Mouse (Mus musculus): ENCODE data around the gene Gm6408. TPM values are rescaled to one million over a fixed set of nuclear protein-coding genes. Genes with fewer than 3 reads are reported as not detected.
"Not testable (repeated sequence)": the region's sequence is repeated elsewhere in the genome, so short reads cannot be mapped to it uniquely, and the experiment has no call there.

Gene Gm6408
- polyA plus RNA-seq (2012; rRNA removed), result not detected in 2 replicates

DNA sequence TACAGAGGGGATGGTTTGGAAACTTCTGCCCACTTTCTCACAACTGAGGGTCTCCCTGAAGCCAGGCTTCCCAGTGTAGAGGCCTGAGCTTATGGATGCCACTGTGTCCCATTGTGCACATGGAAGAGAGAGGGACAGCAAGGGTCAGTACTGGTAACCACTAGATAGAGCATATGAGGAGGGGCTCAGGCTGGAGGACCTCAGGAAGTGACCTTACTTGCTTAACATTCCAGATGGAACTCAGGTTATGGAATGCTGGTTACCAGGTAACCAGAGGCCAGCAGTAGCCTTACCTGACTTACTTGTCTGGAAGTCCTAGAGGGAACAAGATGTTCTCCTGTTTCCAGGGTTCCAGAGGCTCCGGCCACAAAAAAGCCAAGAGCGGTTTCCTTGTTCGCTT is at the start of gene Gm6408:
Gene Gm6408, plus strand, starts transcription at position 301 of the 400 bp plus-strand sequence.
- DNase-seq (ENCODE audit: low spot score), result not testable (repeated sequence)

GRCm38 (mm10) chr5:146432476-146432875 is 49.3 kb upstream of the Gm6408 start:
- no peak for DNase-seq (ENCODE audit: low spot score)

GRCm38 (mm10) chr5:146435316-146435715 is 46.4 kb upstream of the Gm6408 start:
- DNase-seq (ENCODE audit: low spot score), result no peak

GRCm38 (mm10) chr5:146436796-146437195 is 45.0 kb upstream of the Gm6408 start:
- no peak for DNase-seq (ENCODE audit: low spot score)

DNA sequence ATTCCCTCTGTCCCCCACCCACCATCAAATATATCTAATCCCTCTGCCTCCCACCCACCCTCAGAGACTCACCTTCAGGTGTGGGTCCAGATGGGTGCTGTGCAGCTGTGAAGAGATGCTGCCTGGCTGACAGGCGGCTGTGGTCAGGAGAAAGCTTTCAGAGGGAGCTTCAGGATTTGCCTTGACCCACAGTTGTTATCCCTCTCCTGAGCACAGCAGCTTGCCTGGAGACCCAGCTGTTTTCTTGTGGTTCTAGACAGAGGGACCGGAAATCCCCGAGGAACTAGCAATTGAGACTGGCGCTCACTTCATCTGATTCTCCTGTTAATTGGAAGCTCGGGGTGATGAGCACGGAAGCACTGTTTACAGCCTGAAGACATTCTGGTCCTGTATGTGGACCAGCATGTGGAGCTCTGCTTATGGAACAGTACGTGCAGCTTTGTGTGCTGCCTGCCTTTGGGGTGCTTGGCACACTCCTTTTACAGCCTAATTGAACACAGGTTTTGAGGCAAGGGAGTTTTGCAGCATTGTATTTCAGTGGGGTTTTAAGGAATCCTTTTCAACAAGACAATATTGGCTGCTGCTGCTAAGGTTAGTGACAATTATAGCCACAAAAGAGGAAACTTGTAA is 42.5 kb upstream of the Gm6408 start:
- DNase-seq (ENCODE audit: low spot score), result no peak

GRCm38 (mm10) chr5:146440273-146440672 is 41.5 kb upstream of the Gm6408 start:
- no peak for DNase-seq (ENCODE audit: low spot score)

DNA sequence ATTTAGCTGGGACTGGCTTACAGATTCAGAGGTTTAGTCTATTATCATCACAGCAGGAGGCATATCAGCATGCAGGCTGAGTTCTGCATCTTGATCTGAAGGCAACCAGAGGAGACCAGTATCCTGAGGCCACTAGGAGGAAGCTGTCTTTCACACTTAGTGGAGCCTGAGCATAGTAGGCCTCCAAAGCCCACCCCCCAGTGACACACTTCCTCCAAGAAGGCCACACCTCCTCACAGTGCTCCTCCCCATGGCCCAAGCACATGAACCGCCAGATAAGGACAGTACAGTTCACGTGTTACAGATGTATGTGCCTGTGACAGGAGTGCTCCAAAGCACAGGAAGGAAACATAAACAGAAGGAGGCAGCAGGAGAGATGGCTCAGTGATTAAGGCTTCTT is 39.0 kb upstream of the Gm6408 start:
- DNase-seq (ENCODE audit: low spot score), result no peak

- no peak for DNase-seq (ENCODE audit: low spot score)
Observed at GRCm38 (mm10) chr5:146446633-146447032, 35.1 kb upstream of the Gm6408 start.

DNA sequence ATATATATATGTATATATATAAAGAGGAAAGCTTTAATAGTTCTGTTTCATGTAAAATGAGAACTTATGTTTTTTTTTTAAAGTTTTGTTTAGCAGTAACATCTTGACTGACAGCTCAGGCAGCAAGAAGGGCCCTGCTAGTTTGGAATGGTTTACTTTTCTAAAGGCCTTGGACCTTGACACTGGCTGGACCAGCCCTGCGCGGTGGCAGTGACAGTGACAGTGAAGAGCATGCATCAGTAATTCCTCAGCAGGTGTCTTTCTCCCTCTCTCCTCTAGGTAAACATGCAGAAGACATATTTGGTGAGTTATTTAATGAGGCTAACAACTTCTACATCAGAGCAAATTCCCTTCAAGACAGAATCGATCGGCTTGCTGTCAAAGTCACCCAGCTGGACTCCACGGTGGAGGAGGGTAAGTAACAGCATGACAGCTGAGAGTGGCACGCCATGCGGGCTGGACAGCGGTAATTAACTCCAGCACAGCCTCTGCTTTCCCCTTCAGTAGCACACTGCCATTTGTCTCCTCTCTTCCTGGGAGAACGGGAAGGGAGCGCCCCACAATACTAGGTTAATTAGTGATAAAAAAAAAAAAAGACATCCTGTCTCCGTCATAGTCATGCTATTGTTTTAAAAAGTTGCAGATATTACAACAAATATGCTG is 30.0 kb upstream of the Gm6408 start:
- DNase-seq (ENCODE audit: low spot score), result no peak

- DNase-seq (ENCODE audit: low spot score), result no peak
Observed at GRCm38 (mm10) chr5:146453556-146453955, 28.2 kb upstream of the Gm6408 start.

- no peak for DNase-seq (ENCODE audit: low spot score)
Observed at GRCm38 (mm10) chr5:146461612-146462011, 20.2 kb upstream of the Gm6408 start.

- DNase-seq (ENCODE audit: low spot score), result no peak
Observed at GRCm38 (mm10) chr5:146466663-146467062, 15.1 kb upstream of the Gm6408 start.

DNA sequence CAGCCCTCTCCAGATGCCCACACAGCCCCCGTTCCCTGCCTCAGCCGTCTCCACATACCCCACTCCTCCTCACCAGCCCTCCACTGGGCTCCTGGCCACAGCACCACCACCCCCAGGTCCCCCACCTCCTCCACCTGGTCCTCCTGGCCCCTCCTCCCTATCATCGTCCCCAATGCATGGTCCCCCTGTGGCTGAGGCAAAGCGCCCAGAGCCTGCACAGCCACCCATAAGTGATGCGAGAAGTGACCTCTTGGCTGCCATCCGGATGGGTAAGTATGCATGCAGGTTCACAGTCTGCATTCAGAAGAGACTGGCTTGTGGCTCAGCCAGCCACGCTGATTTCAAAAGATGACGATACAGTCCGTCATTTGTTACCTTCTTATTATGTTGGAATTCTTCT is 13.5 kb upstream of the Gm6408 start:
- DNase-seq (ENCODE audit: low spot score), result no peak

DNA sequence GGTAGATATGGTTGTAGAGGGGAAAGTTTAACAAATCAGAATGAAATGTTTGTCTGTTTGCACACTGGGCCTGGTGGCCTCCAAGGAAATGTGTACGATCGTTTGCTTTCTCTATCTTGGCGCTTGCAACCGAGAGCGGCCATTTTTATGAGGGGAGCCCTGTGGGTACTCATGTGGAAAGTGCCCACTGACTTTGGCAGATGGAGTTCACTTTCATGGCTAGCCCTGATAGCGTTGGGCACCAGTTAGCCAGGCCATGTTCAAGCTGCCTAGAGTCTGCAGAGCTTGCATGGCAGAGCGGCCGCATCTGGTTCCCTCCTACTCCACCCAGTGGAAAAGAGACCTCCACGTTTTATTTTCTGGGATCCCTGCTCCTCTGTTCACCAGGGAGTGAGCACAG is 10.9 kb upstream of the Gm6408 start:
- no peak for DNase-seq (ENCODE audit: low spot score)

DNA sequence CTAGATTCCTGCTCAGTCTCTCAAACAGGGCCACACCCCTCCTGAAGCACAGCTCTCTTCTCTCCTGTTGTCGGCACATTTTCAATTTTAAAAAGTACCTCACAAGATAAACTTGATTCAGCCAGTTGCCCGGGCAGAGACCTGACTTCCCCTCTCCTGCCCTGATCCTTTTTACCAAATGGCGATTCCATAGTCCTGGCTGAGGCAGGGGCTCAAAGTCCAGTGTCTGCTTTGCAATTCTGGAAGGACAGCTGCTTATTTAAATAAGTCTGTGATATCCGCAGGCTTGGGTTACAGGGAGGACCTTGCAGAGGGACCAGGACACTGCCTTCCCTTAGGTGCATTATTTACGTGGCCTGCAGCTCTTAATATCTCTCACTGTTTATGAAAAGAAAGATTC is 10.5 kb upstream of the Gm6408 start:
- no peak for DNase-seq (ENCODE audit: low spot score)

GRCm38 (mm10) chr5:146471821-146472220 is 9.9 kb upstream of the Gm6408 start:
- no peak for DNase-seq (ENCODE audit: low spot score)

DNA sequence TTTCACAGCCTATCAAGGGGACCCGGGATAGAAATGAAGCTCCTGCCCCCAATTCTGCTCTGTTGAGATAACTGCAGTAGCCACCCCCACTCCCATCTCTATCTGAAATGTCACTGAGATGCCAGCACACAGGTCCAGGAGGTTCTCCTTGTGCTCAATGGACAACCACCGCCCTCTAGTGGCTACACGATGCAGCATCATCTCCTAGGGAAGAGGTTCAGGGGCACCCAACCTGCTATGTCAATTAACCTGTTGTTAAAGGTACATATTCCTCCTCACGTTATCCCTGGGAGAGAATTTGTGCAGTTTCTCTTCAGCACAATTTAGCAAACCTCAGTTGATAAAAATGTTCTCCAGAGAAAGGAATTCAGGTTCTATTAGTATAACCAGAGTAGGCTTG is 2.2 kb upstream of the Gm6408 start:
- not testable (repeated sequence) for DNase-seq (ENCODE audit: low spot score)

GRCm38 (mm10) chr5:146488959-146489358 is 7.2 kb downstream of the Gm6408 start:
- DNase-seq (ENCODE audit: low spot score), result not testable (repeated sequence)

DNA sequence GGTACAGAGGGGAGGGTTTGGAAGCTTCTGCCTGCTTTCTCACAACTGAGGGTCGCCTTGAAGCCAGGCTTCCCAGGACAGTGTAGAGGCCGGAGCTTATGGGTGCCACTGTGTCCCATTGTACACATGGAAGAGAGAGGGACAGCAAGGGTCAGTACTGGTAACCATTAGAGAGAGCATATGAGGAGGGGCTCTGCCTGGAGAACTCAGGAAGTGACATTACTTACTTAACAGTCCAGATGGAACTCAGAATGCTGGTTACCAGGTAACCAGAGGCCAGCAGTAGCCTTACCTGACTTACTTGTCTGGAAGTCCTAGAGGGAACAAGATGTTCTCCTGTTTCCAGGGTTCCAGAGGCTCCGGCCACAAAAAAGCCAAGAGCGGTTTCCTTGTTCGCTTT is 9.3 kb downstream of the Gm6408 start, which contains the start of gene Gm6370:
Gene Gm6370, plus strand, starts transcription at position 301 of the 400 bp plus-strand sequence.
- not testable (repeated sequence) for DNase-seq (ENCODE audit: low spot score)

DNA sequence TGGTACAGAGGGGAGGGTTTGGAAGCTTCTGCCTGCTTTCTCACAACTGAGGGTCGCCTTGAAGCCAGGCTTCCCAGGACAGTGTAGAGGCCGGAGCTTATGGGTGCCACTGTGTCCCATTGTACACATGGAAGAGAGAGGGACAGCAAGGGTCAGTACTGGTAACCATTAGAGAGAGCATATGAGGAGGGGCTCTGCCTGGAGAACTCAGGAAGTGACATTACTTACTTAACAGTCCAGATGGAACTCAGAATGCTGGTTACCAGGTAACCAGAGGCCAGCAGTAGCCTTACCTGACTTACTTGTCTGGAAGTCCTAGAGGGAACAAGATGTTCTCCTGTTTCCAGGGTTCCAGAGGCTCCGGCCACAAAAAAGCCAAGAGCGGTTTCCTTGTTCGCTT is 20.3 kb downstream of the Gm6408 start, which contains the start of gene 4930449I24Rik:
Gene 4930449I24Rik, plus strand, starts transcription at position 301 of the 400 bp plus-strand sequence.
- DNase-seq (ENCODE audit: low spot score), result not testable (repeated sequence)

DNA sequence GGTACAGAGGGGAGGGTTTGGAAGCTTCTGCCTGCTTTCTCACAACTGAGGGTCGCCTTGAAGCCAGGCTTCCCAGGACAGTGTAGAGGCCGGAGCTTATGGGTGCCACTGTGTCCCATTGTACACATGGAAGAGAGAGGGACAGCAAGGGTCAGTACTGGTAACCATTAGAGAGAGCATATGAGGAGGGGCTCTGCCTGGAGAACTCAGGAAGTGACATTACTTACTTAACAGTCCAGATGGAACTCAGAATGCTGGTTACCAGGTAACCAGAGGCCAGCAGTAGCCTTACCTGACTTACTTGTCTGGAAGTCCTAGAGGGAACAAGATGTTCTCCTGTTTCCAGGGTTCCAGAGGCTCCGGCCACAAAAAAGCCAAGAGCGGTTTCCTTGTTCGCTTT is 32.1 kb downstream of the Gm6408 start, which contains the start of gene Gm3402:
Gene Gm3402, plus strand, starts transcription at position 301 of the 400 bp plus-strand sequence.
- DNase-seq (ENCODE audit: low spot score), result not testable (repeated sequence)

DNA sequence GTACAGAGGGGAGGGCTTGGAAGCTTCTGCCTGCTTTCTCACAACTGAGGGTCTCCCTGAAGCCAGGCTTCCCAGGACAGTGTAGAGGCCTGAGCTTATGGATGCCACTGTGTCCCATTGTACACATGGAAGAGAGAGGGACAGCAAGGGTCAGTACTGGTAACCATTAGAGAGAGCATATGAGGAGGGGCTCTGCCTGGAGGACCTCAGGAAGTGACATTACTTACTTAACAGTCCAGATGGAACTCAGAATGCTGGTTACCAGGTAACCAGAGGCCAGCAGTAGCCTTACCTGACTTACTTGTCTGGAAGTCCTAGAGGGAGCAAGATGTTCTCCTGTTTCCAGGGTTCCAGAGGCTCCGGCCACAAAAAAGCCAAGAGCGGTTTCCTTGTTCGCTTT is 43.7 kb downstream of the Gm6408 start, which contains the start of gene Gm3404:
Gene Gm3404, plus strand, starts transcription at position 301 of the 400 bp plus-strand sequence.
- not testable (repeated sequence) for DNase-seq (ENCODE audit: low spot score)
